Mouse (Mus musculus) cerebellum, adult 2 months (tissue): Measurements from ENCODE around the gene Mmp13.

Source experiments
- CTCF ChIP-seq: fragments of 200-500 bp; IDR thresholded peaks from 2 replicates; pipeline ENCODE4 v1.5.1; 2011; ENCODE audit warnings: low read depth, mild to moderate bottlenecking, control low read depth, low read length, moderate library complexity, borderline replicate concordance; ENCODE audit not compliant: insufficient read depth
- POLR2A ChIP-seq: fragments of 200-500 bp; IDR thresholded peaks from 2 replicates; pipeline ENCODE4 v1.6.1; 2011; ENCODE audit warnings: low read length, control low read depth, borderline replicate concordance; ENCODE audit not compliant: insufficient read depth

- no peak for TF ChIP-seq CTCF
- TF ChIP-seq POLR2A = no peak
Observed at GRCm38 (mm10) chr9:7289901-7290300, 17.6 kb downstream of the Mmp13 start.
